Mouse (Mus musculus): ENCODE measurements around the gene Ccdc124. TPM values are rescaled to one million over a fixed set of nuclear protein-coding genes. Genes with fewer than 3 reads are reported as not detected.

Gene Ccdc124
- polyA plus RNA-seq, 1 experiment from 2014 or later = 102 TPM

DNA sequence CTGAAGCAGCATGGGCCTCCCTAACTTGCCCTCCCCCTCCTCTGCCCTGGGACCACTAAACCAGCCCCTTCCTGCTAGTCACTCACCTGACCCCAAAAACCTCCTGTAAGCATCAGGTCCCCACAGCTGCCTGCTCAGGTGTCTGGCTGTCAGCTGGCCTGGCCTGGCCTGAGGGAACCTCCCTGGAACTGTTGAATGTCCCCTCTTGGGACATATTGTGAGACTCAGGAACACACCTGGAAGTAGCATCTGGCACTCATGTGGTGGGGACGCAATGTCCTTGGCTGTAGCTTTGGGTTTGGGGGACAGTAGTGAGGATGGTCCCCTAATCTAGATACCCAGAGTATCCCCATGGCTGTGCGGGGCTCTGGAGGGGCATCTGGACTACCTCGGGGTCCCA is 39.7 kb downstream of the Ccdc124 start:
- Histone ChIP-seq H3K4me1 (ENCODE audit: control insufficient read depth, insufficient read depth, low read length) (no peaks in the 10 kb centered on the region), H3K4me3 (ENCODE audit: low read depth, low read length) (no peak overlapping the region), H3K27ac (ENCODE audit: low read length) (no peak overlapping the region), H3K4me2 (replicated peaks; ENCODE audit: low read depth, low read length) (no peak overlapping the region), H3K27me3 (ENCODE audit: control insufficient read depth, insufficient read depth, low read length) (no peaks in the 10 kb centered on the region), H3K9me3 (ENCODE audit: control insufficient read depth, low read depth, low read length) (no peaks in the 10 kb centered on the region), H3K36me3 (ENCODE audit: control insufficient read depth, insufficient read depth, low read length) (no peaks in the 10 kb centered on the region; the same call in 1 of the 2 replicates), H3K9ac (replicated peaks; ENCODE audit: low read depth, low read length) (no peak overlapping the region)
- 90% methylated on average over 3 of the region's 3 CpGs for WGBS
- no peak for ATAC-seq (ENCODE audit: insufficient number of reproducible peaks, insufficient read depth, low FRiP score, low read depth)

- no peaks in the 10 kb centered on the region for H3K27me3 ChIP-seq (ENCODE audit: control insufficient read depth, insufficient read depth, low read length)
- no peaks in the 10 kb centered on the region for H3K9me3 ChIP-seq (ENCODE audit: control insufficient read depth, low read depth, low read length)
- no peak overlapping the region for H3K4me2 ChIP-seq (replicated peaks; ENCODE audit: low read depth, low read length)
- no peak for ATAC-seq (ENCODE audit: insufficient number of reproducible peaks, insufficient read depth, low FRiP score, low read depth)
- 57% methylated on average over 15 of the region's 15 CpGs for WGBS
- H3K9ac ChIP-seq (replicated peaks; ENCODE audit: low read depth, low read length) = no peak overlapping the region
- no peaks in the 10 kb centered on the region; the same call in 1 of the 2 replicates for H3K36me3 ChIP-seq (ENCODE audit: control insufficient read depth, insufficient read depth, low read length)
- H3K4me1 ChIP-seq (ENCODE audit: control insufficient read depth, insufficient read depth, low read length) = no peaks in the 10 kb centered on the region
- no peak overlapping the region for H3K4me3 ChIP-seq (ENCODE audit: low read depth, low read length)
- no peak overlapping the region for H3K27ac ChIP-seq (ENCODE audit: low read length)
Measured at GRCm38 (mm10) chr8:70833520-70833919, 40.2 kb downstream of the Ccdc124 start.

DNA sequence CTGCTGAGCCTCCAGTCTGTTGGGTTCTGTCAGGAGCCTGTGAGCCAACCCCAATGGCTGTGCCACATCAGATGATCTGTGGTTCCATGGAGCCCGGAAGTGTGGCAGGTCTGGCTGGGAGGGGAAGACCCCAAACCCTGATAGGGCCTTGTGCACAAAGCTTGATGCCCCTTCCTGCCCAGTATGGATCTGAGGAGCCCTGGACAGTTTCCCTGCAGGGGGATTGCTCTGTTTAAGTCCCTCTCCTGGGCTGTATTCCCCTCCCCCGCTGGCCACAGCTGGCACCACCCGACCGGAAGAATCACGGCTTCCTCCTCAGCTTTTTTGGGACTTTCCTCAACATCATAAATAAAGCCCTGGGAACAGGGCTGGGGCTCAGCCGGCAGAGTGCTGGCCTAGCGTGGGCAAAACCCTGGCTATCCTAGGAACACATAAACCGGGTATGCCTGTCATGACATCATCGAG is 40.7 kb downstream of the Ccdc124 start:
- no peak for ATAC-seq (ENCODE audit: insufficient number of reproducible peaks, insufficient read depth, low FRiP score, low read depth)
- 45% methylated on average over 9 of the region's 9 CpGs for WGBS
- no peaks in the 10 kb centered on the region for H3K4me1 ChIP-seq (ENCODE audit: control insufficient read depth, insufficient read depth, low read length)
- no peak overlapping the region for H3K4me3 ChIP-seq (ENCODE audit: low read depth, low read length)
- no peaks in the 10 kb centered on the region; the same call in 1 of the 2 replicates for H3K36me3 ChIP-seq (ENCODE audit: control insufficient read depth, insufficient read depth, low read length)
- no peaks in the 10 kb centered on the region for H3K9me3 ChIP-seq (ENCODE audit: control insufficient read depth, low read depth, low read length)
- H3K27me3 ChIP-seq (ENCODE audit: control insufficient read depth, insufficient read depth, low read length) = no peaks in the 10 kb centered on the region
- H3K4me2 ChIP-seq (replicated peaks; ENCODE audit: low read depth, low read length) = no peak overlapping the region
- H3K9ac ChIP-seq (replicated peaks; ENCODE audit: low read depth, low read length) = no peak overlapping the region
- no peak overlapping the region for H3K27ac ChIP-seq (ENCODE audit: low read length)

GRCm38 (mm10) chr8:70832371-70832770 is 41.4 kb downstream of the Ccdc124 start:
- no peaks in the 10 kb centered on the region; the same call in 1 of the 2 replicates for H3K36me3 ChIP-seq (ENCODE audit: control insufficient read depth, insufficient read depth, low read length)
- no peak overlapping the region for H3K4me2 ChIP-seq (replicated peaks; ENCODE audit: low read depth, low read length)
- H3K4me3 ChIP-seq (ENCODE audit: low read depth, low read length) = no peak overlapping the region
- H3K27me3 ChIP-seq (ENCODE audit: control insufficient read depth, insufficient read depth, low read length) = no peaks in the 10 kb centered on the region
- H3K4me1 ChIP-seq (ENCODE audit: control insufficient read depth, insufficient read depth, low read length) = no peaks in the 10 kb centered on the region
- H3K9ac ChIP-seq (replicated peaks; ENCODE audit: low read depth, low read length) = no peak overlapping the region
- no peak for ATAC-seq (ENCODE audit: insufficient number of reproducible peaks, insufficient read depth, low FRiP score, low read depth)
- H3K27ac ChIP-seq (ENCODE audit: low read length) = no peak overlapping the region
- 70% methylated on average over 11 of the region's 11 CpGs for WGBS
- no peaks in the 10 kb centered on the region for H3K9me3 ChIP-seq (ENCODE audit: control insufficient read depth, low read depth, low read length)

DNA sequence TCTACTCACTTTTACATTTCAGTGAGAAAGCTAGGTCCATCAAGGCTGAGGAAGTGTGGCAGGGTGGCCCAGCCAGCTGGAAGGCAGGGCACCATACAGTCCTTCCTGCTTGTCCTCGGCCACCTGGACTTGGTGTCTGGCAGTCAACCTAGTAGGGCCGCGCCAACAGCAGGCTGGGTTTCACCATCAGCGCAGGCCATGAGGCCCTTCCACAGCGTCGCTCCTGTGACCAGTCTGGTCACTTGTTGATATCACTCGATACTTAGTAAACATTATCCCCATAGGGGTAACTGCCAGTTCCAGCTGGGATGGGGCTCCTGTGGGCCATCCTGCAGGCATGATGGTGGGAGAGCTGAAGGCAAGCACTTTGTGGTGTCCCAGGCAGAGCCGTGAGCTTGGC is 42.2 kb downstream of the Ccdc124 start:
- Histone ChIP-seq H3K4me2 (replicated peaks; ENCODE audit: low read depth, low read length) (no peak overlapping the region), H3K36me3 (ENCODE audit: control insufficient read depth, insufficient read depth, low read length) (no peaks in the 10 kb centered on the region; the same call in 1 of the 2 replicates), H3K27me3 (ENCODE audit: control insufficient read depth, insufficient read depth, low read length) (no peaks in the 10 kb centered on the region), H3K9ac (replicated peaks; ENCODE audit: low read depth, low read length) (no peak overlapping the region), H3K4me1 (ENCODE audit: control insufficient read depth, insufficient read depth, low read length) (no peaks in the 10 kb centered on the region), H3K9me3 (ENCODE audit: control insufficient read depth, low read depth, low read length) (no peaks in the 10 kb centered on the region), H3K4me3 (ENCODE audit: low read depth, low read length) (no peak overlapping the region), H3K27ac (ENCODE audit: low read length) (no peak overlapping the region)
- ATAC-seq (ENCODE audit: insufficient number of reproducible peaks, insufficient read depth, low FRiP score, low read depth) = no peak
- WGBS = 78% methylated on average over 8 of the region's 8 CpGs

- Histone ChIP-seq H3K4me3 (ENCODE audit: low read depth, low read length) (no peak overlapping the region), H3K27ac (ENCODE audit: low read length) (no peak overlapping the region), H3K27me3 (ENCODE audit: control insufficient read depth, insufficient read depth, low read length) (no peaks in the 10 kb centered on the region), H3K9me3 (ENCODE audit: control insufficient read depth, low read depth, low read length) (no peaks in the 10 kb centered on the region), H3K4me1 (ENCODE audit: control insufficient read depth, insufficient read depth, low read length) (no peaks in the 10 kb centered on the region), H3K9ac (replicated peaks; ENCODE audit: low read depth, low read length) (no peak overlapping the region), H3K4me2 (replicated peaks; ENCODE audit: low read depth, low read length) (no peak overlapping the region), H3K36me3 (ENCODE audit: control insufficient read depth, insufficient read depth, low read length) (no peaks in the 10 kb centered on the region)
- 88% methylated on average over 1 of the region's 1 CpGs for WGBS
- no peak for ATAC-seq (ENCODE audit: insufficient number of reproducible peaks, insufficient read depth, low FRiP score, low read depth)
Measured at GRCm38 (mm10) chr8:70827796-70828195, 45.9 kb downstream of the Ccdc124 start.

GRCm38 (mm10) chr8:70827010-70827409 is 46.7 kb downstream of the Ccdc124 start:
- H3K4me2 ChIP-seq (replicated peaks; ENCODE audit: low read depth, low read length) = no peak overlapping the region
- no peak overlapping the region for H3K27ac ChIP-seq (ENCODE audit: low read length)
- ATAC-seq (ENCODE audit: insufficient number of reproducible peaks, insufficient read depth, low FRiP score, low read depth) = no peak
- H3K4me3 ChIP-seq (ENCODE audit: low read depth, low read length) = no peak overlapping the region
- 96% methylated on average over 2 of the region's 2 CpGs for WGBS
- no peaks in the 10 kb centered on the region for H3K27me3 ChIP-seq (ENCODE audit: control insufficient read depth, insufficient read depth, low read length)
- no peaks in the 10 kb centered on the region for H3K9me3 ChIP-seq (ENCODE audit: control insufficient read depth, low read depth, low read length)
- H3K9ac ChIP-seq (replicated peaks; ENCODE audit: low read depth, low read length) = no peak overlapping the region
- no peaks in the 10 kb centered on the region for H3K36me3 ChIP-seq (ENCODE audit: control insufficient read depth, insufficient read depth, low read length)
- H3K4me1 ChIP-seq (ENCODE audit: control insufficient read depth, insufficient read depth, low read length) = no peaks in the 10 kb centered on the region

- Histone ChIP-seq H3K27me3 (ENCODE audit: control insufficient read depth, insufficient read depth, low read length) (no peaks in the 10 kb centered on the region), H3K4me2 (replicated peaks; ENCODE audit: low read depth, low read length) (no peak overlapping the region), H3K4me3 (ENCODE audit: low read depth, low read length) (no peak overlapping the region), H3K27ac (ENCODE audit: low read length) (no peak overlapping the region), H3K4me1 (ENCODE audit: control insufficient read depth, insufficient read depth, low read length) (no peaks in the 10 kb centered on the region; the same call in 1 of the 2 replicates), H3K9me3 (ENCODE audit: control insufficient read depth, low read depth, low read length) (no peaks in the 10 kb centered on the region), H3K36me3 (ENCODE audit: control insufficient read depth, insufficient read depth, low read length) (no peaks in the 10 kb centered on the region), H3K9ac (replicated peaks; ENCODE audit: low read depth, low read length) (no peak overlapping the region)
- WGBS = 87% methylated on average over 8 of the region's 8 CpGs
- no peak for ATAC-seq (ENCODE audit: insufficient number of reproducible peaks, insufficient read depth, low FRiP score, low read depth)
Measured at GRCm38 (mm10) chr8:70825816-70826215, 47.9 kb downstream of the Ccdc124 start.

DNA sequence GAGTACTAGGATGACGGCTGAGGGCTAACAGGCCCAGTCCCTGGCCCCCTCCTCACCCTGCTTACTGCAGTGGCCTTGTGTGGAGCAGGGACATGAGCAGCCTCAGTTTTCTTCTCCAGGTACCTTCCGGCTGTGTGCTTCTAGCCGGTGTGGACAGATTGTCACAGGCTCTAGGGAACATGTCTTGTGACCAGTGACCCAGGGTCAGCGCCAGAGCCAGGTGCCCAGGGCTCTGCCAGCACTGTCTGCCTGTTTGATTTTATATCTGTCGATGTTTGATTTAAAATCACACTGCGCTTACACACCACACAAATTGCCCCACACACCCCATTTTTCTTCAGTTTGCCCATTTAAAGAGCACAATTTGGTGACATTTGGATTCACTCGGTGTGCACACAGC is 49.9 kb downstream of the Ccdc124 start:
- Histone ChIP-seq H3K27me3 (ENCODE audit: control insufficient read depth, insufficient read depth, low read length) (no peaks in the 10 kb centered on the region), H3K4me3 (ENCODE audit: low read depth, low read length) (no peak overlapping the region), H3K9me3 (ENCODE audit: control insufficient read depth, low read depth, low read length) (0 out of 2 replicates have a peak, but pooled peaks cover 2% of the 10 kb centered on the region), H3K36me3 (ENCODE audit: control insufficient read depth, insufficient read depth, low read length) (no peaks in the 10 kb centered on the region), H3K4me1 (ENCODE audit: control insufficient read depth, insufficient read depth, low read length) (peaks cover 4% of the 10 kb centered on the region; the same call in 1 of the 2 replicates), H3K4me2 (replicated peaks; ENCODE audit: low read depth, low read length) (no peak overlapping the region), H3K9ac (replicated peaks; ENCODE audit: low read depth, low read length) (no peak overlapping the region), H3K27ac (ENCODE audit: low read length) (no peak overlapping the region)
- no peak for ATAC-seq (ENCODE audit: insufficient number of reproducible peaks, insufficient read depth, low FRiP score, low read depth)
- 88% methylated on average over 7 of the region's 7 CpGs for WGBS

Data from stomach, embryonic 14.5 days (tissue).